Mouse (Mus musculus) common myeloid progenitor, adult 5-6 weeks (primary cell): ENCODE measurements around the gene Ces4a. TPM values are rescaled to one million over a fixed set of nuclear protein-coding genes. Genes with fewer than 3 reads are reported as not detected.
"Not testable (repeated sequence)": the region's sequence is repeated elsewhere in the genome, so short reads cannot be mapped to it uniquely, and the experiment has no call there.

ENCODE experiments used
- ATAC-seq: replicated peaks from 2 replicates; pipeline ENCODE4 v1.8.0; 2016; ENCODE audit warnings: low read depth, mild to moderate bottlenecking, moderate TSS enrichment, inconsistent platforms; ENCODE audit not compliant: poor library complexity, severe bottlenecking
- total RNA-seq: library from RNA; stranded (forward); fragments of 200-1000, 187-1606 nt; gene quantifications from 2 replicates; pipeline ENCODE4 v1.2.3, GENCODE M21; 2017

Ces4a gene
- total RNA-seq, 1 experiment from 2014 or later: not detected

DNA sequence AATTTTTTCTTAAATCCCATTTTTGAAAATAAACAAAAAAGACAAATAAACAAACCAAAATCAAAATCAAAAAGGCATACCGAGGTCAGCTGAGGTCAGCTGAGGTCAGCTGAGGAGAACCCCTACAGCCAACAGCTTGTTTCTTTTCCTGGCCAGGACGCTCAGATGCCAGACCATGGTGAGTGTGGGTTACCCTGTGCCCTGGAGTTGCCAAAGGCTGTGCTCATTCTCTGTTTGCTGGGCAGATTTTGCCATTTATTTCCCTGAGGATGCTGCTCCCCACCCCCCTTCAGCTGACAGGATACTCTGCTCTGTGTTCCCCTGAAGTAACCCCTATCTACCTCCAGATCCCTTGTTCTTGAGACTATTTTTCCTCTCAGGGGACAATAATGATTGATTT is 35.5 kb downstream of the Ces4a start:
- ATAC-seq: no peak

DNA sequence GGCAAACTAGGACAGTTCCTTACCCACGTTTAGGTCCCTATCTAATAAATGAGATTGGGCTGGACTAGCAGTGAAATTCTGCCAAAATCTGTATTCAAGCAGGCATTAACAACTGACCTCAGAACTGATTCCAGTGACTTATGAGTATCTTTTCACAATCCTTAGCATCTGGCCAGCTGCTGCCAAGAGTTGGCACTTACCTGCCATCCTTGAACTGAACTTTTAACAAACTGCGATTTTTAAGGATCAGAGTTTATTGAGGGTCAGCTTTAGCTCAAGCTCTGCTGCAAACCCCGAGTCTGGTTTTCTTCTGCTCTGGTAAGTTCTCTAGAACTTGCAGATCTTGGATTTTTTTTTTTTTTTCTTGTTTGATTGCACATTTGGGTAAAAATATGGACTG is 38.0 kb downstream of the Ces4a start:
- ATAC-seq: no peak

DNA sequence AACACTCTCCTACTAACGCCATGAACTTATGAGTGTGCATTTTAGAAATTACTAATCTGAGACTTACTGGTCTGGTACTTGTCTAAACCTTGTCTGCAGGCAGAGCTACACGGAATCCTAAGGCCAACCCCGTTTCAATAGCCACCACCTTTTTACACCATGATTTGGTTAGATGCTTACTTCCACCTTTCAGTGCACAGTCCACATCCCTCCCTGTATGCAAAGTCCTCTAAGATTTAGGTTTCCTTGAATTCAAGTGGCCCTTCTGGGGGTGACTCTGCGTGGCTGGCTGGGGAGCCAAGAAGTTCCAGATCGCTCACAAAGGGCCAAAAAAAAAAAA is 38.4 kb downstream of the Ces4a start:
- ATAC-seq: no peak; the same call in 1 of the 2 replicates

DNA sequence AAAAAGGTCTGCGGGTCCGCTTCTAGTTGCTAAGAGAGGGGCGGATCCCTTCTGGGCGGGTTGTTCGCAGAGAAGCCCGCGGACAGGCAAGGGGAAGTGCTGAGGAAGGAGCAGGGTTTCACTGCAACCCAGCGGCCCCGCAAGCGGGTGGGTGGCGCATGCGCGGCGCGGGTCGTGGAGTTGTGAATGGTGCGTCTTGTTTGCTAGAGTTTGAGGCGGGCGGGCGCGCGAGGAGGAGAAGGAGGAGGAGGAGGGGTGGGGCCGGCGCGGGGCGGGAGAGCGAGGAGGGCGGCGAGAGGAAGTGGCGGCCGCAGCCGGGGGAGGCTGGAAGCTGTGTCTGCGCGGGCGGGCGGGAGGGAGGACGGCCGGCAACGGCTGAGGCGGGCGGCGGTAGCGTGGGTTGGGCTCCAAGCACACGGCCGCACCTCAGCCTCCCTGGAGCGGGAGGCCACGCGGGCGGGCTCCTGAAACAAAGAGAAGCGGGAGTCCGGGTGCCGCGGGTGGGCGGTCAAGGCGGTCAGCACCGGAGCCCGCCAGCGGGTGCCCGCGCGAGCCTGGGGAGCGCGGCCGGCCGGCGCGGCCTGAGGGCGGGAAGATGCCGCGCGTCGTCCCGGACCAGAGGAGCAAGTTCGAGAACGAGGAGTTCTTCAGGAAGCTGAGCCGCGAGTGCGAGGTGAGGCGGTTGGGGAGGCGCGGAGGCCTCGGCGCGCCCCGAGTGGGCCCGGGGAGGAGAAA is 38.9 kb downstream of the Ces4a start, which contains the start of gene Cbfb:
Cbfb (plus strand) TSS at position 294 of the 735 bp plus-strand sequence.
- peak; percentile 94 for ATAC-seq

DNA sequence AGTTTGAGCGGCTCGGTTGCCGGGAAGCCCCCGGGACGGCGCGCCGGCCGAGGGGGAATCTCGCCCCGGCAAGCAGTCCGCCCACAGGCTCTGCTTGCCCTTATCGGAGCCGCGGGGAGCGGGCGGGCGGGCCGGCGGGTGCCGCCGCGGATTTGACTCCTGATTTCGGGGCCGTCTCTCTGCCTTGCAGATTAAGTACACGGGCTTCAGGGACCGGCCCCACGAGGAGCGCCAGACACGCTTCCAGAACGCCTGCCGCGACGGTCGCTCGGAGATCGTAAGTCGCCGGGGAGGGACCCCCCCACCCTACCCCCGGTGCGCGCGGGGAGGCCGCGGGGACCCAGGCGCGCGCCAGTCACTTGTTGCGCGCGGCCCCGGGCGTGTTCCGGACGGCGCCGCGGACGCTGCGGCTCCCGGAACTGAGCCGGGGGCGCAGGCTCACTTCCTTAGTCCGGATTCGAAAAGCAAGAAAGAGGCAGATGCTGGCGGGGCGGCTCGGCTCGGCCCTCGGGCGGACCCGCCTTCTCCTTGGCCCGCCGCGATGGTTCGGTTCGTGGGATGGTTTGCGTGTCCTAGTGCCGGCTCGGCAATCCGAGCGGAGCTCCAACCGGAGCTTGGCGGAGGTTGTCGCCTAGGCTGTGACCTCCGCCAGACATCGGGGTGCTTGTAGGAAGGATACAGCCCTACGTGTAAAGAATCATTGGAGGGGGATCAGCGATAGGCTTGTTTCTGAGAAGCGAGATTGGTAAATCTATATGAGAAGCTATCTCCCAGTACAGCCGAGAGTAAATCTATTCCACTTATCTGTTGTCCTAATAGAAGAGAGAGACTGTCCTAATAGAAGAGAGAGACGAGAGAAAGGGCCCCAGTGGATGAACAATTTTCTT is 39.8 kb downstream of the Ces4a start:
- ATAC-seq: peak; percentile 17; the same call in 1 of the 2 replicates

DNA sequence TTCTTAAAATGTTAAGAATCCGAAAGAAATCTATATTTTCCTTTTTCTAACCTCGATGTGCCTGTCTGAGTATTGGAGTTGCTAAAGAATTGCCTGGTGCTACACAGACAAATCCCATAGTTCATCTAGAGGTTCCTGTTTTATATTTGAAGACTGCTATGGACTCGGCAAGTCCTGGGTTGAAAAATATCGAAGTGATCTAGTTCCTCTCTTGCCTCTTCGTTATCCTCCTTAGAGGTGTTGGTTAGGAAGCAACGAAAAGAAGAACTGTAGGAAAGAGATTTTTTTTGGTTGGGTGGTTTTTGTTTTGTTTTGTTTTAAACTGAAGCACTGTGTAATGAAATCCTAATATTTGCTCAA is 40.4 kb downstream of the Ces4a start:
- peak; percentile 26; the same call in 1 of the 2 replicates for ATAC-seq

DNA sequence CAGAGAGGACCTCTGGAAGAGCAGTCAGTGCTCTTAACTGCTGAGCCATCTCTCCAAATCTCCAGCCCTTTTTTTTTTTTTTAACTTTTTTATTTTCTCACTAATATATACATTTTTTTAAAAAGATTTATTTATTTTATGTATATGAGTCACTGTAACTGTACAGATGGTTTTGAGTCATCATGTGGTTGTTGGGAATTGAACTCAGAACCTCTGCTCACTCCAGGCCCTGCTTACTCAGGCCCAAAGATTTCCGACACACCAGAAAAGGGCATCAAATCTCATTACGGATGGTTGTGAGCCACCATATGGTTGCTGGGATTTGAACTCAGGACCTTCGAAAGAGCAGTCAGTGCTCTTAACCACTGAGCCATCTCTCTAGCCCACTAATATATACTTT is 43.7 kb downstream of the Ces4a start:
- not testable (repeated sequence) for ATAC-seq

DNA sequence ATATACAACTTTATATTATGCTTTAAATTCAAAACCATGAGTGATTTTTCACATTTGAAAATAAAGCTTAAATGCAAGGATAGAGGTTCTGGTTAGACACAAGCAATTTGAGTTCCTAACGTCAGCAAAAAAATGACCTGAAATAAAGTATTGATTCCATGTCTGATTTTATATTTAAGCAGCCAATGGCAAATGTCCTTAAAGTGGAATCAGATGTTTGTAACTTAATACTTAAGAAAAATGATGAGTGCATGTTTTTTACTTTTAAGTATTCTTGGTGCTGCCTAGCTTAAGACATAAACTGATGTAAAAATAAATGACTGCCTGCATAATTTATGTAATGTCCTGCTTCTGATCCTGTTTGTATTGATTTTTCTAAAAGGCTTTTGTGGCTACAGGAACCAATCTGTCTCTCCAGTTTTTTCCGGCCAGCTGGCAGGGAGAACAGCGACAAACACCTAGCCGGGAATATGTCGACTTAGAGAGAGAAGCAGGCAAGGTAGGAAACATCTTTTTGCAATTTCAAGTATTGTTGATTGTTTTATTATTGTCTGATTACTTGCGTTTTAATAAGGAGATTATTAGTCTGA is 46.7 kb downstream of the Ces4a start:
- no peak for ATAC-seq

DNA sequence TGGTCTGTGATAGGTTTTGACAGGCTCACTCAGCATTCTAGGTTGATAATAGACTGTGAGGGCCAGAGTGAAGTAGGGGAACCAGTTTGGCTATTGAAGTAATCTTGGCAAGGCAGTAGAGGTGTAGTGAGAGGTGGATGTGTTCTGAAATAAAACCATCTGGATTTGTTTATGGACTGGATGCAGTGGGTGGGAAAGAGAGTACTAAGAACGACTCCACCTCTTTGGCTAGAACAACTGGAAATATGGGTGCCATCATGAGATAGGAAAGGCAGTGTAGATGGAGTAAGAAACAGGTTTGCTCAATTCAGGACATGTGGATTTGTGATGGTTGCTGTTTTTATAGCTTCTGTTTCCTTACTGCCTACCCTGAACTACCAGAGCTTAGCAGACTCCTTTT is 50.6 kb downstream of the Ces4a start:
- ATAC-seq: no peak

DNA sequence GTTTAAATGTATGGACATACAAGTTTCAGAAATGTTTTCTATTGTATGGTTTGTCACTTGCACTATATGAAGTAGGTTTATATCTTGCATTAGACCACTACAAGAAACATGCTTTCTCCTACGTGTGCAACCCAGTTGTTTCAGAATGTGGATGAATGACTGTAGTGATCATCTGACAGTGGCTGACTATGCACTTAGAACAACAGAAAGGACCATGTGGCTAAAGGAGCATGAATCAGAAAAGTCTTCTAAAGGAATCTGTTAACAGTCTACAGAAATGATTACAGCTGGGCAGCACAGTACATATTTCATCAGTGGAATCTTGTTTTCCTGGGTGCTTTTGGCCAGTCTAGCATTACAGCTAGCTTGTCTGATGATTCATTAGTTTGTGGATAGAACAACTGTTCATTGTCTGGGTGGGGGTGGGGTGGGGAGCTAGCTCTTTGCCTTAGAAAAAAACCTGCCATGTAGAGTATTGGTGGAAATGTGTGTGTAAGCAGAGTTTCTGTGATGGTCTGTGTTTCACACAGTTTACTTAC is 54.9 kb downstream of the Ces4a start:
- no peak for ATAC-seq

DNA sequence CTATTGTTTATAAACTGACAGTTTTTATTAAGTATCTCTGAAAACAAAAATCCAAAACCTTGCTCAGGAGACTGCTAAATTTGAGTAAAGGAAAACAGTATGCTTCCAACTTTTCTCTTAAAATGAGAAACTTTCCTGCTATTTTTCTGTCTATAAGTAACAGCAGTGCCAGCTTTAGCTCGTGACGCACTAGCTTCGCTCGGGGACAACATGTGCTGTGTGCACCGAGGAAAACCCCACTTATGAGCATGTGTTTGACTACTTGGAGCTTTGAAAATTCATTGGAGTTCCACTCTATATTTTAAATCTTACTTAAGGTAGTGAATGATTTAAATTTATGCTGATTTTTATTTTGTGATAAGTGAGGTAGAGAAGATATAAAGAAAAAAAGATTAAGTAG is 60.6 kb downstream of the Ces4a start:
- ATAC-seq: no peak

Other genes starting within 250 kb of the Ces4a start
- not detected in 2 replicates for gene Ces2e, start 205.5 kb upstream of the Ces4a start, total RNA-seq
- not detected in 2 replicates for gene Ces2f, start 184.4 kb upstream of the Ces4a start, total RNA-seq
- 46.6 and 51.8 TPM in 2 replicates for gene Ces2g, start 170.1 kb upstream of the Ces4a start, total RNA-seq
- gene Ces2h, start 130.9 kb upstream of the Ces4a start, total RNA-seq: not detected in 2 replicates
- not detected in 2 replicates for gene Ces3a, start 83.2 kb upstream of the Ces4a start, total RNA-seq
- gene Ces3b, start 48.0 kb upstream of the Ces4a start, total RNA-seq: not detected in 2 replicates
- 163 and 164 TPM in 2 replicates for gene Cbfb, start 38.9 kb downstream of the Ces4a start, total RNA-seq
- gene D230025D16Rik, start 93.3 kb downstream of the Ces4a start, total RNA-seq: 15.8 and 18.0 TPM in 2 replicates
- gene B3gnt9, start 123.4 kb downstream of the Ces4a start, total RNA-seq: 0.18 TPM in 1 of 2 replicates, not detected in the other
- 14.2 and 19.1 TPM in 2 replicates for gene Tradd, start 132.8 kb downstream of the Ces4a start, total RNA-seq
- gene Fbxl8, start 132.8 kb downstream of the Ces4a start, total RNA-seq: 5.2 and 5.6 TPM in 2 replicates
- not detected in 2 replicates for gene Hsf4, start 138.0 kb downstream of the Ces4a start, total RNA-seq
- gene Nol3, start 144.3 kb downstream of the Ces4a start, total RNA-seq: 0.05 TPM in 1 of 2 replicates, not detected in the other
- gene 4931428F04Rik, start 158.1 kb downstream of the Ces4a start, total RNA-seq: 2.9 and 6.7 TPM in 2 replicates
- 2.3 and 2.6 TPM in 2 replicates for gene Exoc3l, start 164.3 kb downstream of the Ces4a start, total RNA-seq
- 52.6 and 69.5 TPM in 2 replicates for gene E2f4, start 165.9 kb downstream of the Ces4a start, total RNA-seq
- gene Elmo3, start 173.8 kb downstream of the Ces4a start, total RNA-seq: 2.1 and 5.1 TPM in 2 replicates
- 1.2 and 4.0 TPM in 2 replicates for gene Lrrc29, start 194.5 kb downstream of the Ces4a start, total RNA-seq
- 21.7 and 28.4 TPM in 2 replicates for gene Tmem208, start 194.6 kb downstream of the Ces4a start, total RNA-seq
- gene Fhod1, start 216.2 kb downstream of the Ces4a start, total RNA-seq: 4.2 and 7.3 TPM in 2 replicates
- 0.10 and 0.46 TPM in 2 replicates for gene Slc9a5, start 217.0 kb downstream of the Ces4a start, total RNA-seq
- gene Plekhg4, start 241.5 kb downstream of the Ces4a start, total RNA-seq: not detected in 2 replicates